Mouse (Mus musculus): ENCODE measurements around the gene Auts2.

Gene Auts2

DNA sequence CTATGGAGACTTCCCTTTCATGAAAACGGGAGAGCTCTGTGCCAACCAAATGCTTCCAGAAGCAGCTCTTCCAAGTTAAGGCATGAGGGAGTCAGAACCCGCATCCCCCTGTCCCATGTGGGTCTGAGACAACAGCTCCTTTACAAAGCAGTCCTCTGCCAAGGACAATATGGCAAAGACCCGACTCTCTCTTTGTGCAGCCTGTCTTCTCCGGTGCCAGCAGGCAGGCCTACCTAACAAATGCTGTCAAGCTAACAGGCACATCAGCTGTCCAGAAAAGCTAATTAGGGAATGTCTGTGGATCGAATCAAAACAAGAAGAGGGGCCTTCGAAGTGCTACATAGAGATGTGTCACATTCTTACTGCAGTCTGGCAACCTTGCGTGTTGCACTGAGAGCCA is 1085.1 kb downstream of the Auts2 start:
- DNase-seq (ENCODE audit: low spot score in 2 of 2) = no peak

DNA sequence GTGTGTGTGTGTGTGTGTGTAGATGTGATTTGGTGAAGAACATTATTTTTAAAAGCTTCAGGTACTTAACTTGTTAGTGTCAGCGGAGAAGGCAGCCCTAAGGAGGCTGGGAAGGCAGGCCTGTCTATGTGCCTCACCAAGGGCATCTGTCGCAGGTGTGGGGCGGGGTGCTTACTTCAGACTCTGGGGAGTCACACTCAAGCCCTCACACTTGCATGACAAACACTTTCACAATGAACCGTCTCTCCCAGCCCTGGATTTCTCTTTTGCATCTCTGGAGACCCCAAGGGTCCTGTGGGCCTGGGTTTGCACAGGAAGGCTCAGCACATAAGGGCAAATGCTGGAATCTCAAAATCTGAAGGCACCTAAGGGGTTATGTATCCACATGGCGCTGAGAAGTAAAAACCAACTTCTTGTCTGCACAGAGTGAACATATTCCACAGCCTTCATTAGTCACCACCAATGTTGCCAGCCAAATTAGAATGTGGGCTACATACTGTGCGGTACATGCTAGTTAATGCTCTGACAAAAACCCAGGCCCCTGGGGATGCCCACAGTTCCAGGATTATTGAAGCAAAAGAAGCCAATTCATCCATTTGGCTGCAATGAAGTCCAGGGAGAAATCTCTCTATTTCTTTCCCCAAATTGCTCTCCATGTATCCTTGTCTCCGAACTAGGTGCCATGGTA is 1093.8 kb downstream of the Auts2 start:
- no peak for DNase-seq (ENCODE audit: low spot score in 2 of 2)

DNA sequence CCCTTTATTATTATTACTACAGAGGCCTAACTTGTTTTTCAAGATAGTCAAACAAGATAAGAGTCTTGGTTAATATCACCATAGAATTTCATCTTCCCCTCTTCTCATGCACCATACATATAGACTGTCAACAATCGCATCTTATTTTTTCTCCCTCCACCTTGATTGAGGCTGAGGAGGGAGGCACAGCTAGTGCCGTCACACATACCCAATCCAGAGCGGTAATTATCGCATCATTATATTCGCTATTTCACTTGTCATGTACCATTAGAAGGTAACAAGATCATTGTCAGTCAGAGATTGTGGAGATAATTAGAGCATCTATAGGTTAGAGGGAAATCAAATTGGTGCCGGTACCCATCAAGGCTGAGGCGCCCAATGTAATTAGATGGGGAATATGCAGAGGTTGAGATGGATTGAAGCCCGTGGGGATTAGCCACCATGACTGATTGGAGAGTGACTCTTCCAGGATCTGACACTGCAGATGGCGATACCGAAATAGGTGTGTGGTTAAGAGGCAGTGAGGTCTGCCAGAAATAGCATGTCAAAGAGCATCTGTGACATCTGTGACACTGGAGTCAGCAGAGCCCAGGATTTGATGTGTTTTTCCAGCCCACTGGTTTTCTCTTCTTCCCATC is 1107.8 kb downstream of the Auts2 start:
- DNase-seq (ENCODE audit: low spot score in 2 of 2) = no peak

DNA sequence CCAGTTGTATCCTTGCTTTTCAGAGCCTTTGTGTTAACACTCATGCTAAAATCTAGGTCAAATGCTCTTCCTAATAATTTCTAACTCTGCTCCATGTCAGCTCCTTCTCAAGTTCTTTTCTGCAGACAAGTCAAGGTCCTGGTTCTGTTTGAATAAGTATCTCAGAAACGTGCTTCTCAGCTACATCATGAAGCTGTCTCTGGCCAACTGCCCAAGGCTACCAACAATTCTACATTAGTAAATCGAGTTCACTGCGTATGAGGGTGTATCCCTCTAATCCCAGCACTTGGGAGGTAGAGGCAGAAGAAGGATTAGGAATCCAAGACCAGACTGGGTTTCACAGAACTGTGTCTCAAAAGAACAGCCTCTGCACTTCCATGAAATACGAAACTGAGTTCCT is 1109.9 kb downstream of the Auts2 start:
- DNase-seq (ENCODE audit: low spot score in 2 of 2) = no peak

DNA sequence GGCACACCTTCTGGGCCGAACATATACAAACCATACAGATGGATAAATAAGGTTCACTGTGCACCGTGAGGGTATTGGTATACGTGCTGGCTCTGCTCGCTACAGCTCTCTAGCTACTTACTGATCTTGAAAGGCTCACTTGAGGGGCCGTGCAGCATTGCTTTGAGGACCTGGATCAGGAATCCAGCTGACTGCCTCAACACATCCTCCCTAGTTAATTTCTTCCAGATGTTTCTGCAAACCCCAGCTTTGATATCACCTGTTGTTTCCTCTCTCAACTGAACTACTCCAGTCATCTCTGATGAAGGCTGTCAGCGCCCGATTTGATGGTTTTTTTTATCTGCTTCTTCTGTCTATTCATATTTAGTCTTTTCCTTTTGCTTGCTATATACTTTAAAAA is 1111.2 kb downstream of the Auts2 start:
- no peak for DNase-seq (ENCODE audit: low spot score in 2 of 2)

DNA sequence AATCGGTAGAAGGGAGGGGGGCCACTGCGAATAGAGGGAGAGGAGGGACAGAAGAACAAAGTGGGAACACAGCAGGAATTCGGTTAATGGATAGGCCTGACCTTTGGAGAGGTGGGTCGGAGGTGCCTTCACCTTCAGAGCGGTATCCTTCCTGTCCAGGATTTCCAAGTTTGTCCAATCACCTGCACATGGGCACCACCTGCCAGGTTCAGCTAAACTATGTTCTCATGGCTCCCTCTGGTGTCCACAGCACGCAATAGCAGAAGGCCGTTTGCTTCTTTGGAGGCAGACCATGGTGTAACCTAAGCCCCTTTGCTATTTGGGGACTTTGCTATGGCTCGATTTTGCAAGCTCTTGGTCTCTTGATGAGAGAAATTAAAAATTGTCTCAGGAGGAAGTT is 1113.0 kb downstream of the Auts2 start:
- DNase-seq (ENCODE audit: low spot score in 2 of 2) = peak in 1 of 2 experiments; percentile 37

DNA sequence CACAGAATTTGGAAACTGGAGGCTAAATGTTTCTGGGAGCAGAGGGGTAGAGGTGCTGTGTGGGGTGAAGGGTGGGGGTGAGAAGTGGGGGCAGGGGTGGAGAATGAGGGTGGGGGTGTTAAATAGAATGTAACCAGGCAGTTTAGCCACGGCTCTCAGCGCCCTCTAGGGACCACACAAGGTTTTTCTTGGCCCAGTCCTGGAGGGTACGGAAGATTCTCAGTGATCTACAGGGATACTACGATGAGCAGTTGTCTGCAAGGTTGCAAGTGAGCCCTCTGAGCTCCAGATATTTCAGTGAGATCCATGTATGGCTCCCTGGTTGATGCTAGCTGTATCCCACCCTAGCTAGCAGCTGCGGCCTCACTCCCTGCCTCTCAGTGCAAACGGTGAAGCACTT is 1113.6 kb downstream of the Auts2 start:
- no peak for DNase-seq (ENCODE audit: low spot score in 2 of 2)

DNA sequence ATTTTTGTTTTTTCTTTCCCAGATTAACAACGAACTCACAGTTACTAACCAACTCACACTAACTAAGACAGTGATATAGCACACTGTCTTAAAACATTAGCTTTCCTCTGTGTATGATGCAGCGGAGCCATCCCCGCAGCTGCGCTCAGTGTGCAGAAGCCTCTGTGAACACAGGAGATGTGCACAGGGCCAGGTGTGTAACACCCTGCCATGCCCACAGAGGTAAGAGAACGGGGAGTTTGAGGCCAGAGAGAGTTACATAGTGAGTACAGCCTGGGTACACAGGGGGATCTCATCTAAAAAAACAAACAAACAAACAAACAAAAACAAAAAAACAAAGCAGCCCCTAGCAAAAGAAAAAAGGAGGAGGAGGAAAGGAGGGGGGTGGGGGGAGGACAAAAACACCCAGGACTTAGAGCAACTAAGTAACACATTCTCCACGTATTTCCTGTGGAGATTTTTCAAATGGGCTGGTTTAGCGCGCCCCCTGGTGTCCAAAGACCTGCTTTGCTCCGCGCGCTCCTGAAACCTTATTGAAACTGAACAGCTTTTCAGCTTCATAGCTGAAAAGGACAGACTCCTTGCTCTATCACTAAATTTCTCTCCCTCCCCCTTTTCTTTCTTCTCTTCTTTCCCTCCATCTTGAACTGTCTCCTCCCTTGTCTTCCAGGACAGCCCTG is 1115.3 kb downstream of the Auts2 start:
- peak; percentile 20 to 63 for DNase-seq (ENCODE audit: low spot score in 2 of 2)

DNA sequence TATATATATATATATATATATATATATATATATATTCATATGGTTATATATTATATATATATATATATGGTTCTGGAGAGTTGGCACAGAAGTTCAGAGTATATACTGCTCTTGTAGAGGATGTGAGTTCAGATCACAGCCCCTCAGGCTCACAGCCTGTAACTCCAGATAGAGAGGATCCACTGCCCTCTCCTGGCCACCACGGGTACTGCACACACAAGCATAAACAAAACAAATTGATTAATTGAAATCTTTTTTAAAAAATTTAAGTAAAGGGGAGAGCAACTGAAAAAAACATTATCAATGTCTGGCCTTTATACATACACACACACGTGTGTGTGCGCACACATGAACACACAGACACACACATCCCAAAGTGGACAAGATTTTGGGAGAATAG is 1120.4 kb downstream of the Auts2 start:
- DNase-seq (ENCODE audit: low spot score in 2 of 2) = no peak

DNA sequence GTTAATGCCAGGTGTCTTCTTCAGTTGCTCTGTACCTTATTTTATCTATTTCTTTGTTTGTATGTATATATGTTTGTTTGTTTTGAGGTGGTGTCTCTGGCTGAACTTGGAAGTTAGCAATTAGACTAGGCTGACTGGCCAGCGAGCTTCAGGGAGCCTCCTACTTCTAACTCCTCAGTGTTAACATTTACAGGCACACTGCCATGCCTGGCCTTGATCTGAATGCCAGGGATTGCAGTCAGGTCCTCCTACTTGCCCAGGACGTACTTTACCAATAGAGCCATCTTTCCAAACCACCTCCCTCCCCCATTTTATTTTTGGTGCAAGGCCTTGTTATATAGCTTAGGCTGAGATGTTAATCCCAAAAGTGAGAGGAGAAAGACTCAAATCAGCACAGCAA is 1122.7 kb downstream of the Auts2 start:
- no peak for DNase-seq (ENCODE audit: low spot score in 2 of 2)

DNA sequence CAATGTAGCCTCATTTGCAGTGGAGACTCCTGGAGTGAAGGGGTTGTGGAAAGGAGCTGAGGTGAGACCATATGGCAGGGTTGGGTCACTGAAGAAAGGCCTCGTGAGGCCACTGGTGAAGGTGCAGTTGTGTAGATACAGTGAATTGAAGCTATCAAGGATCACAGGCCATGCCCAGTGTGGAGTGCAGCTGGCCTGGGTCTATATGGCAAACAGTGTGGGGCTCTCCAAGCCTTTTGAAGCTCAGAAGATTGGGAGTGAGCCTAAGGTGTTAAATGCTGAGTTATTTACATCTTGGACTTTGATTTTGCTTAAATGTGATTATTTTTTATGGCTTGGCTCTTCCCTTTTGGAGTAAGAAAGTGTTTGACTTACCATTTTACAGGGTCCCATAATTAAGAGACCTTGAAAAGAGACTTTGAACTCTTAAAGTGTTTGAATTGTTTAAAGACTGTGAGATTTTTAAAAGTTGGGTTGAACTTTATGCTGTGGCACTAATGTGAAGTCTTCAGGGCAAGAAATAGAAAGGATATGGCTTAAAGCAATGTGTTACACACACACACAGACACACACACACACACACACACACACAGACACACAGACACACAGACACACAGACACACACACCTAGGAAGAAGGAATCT is 1127.1 kb downstream of the Auts2 start:
- DNase-seq (ENCODE audit: low spot score in 2 of 2) = no peak

DNA sequence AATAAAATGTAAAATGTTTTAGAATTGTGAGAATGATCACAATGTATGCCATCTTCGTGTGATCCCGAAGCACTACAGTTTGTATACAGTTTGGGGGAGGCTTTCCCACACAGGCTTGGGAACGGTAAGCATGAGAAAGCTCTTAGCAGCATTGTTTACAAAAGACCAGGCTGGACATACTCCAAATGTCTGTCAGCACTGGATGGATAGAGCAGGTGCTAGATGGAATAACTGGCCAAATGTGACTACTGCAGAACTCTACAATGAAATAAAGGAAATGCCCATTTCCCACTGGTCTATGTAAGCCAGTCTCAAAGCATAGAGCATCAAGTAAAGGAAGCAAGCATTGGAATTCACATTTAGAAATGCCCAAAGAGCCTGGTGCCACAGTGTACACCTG is 1144.9 kb downstream of the Auts2 start:
- DNase-seq (ENCODE audit: low spot score in 2 of 2) = no peak

DNA sequence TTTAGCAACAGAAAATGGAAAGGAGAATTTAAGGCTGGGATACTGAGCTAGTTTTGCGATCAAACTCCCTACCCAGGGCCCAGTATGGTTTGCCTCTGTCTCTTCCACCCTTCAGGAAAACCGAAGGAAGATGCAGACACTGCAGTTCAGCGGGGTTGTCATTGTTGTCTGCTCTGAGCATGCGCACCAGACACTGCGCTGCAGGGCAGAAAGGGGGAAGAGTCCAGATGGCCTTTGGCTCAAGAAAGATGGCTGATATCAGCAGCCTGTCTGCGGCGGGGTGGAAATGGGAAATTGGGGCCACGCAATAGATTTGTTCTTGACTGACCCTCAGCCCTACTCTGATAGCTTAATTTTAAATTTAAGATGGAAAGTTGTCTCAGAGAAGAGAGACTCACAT is 1147.4 kb downstream of the Auts2 start:
- DNase-seq (ENCODE audit: low spot score in 2 of 2) = no peak
